Mouse (Mus musculus): ENCODE data around the gene Mum1. TPM values are rescaled to one million over a fixed set of nuclear protein-coding genes. Genes with fewer than 3 reads are reported as not detected.
"Not testable (repeated sequence)": the region's sequence is repeated elsewhere in the genome, so short reads cannot be mapped to it uniquely, and the experiment has no call there.

The Mum1 gene
- total and polyA plus RNA-seq, 2 experiments, result 7.1 to 10.1 TPM

DNA sequence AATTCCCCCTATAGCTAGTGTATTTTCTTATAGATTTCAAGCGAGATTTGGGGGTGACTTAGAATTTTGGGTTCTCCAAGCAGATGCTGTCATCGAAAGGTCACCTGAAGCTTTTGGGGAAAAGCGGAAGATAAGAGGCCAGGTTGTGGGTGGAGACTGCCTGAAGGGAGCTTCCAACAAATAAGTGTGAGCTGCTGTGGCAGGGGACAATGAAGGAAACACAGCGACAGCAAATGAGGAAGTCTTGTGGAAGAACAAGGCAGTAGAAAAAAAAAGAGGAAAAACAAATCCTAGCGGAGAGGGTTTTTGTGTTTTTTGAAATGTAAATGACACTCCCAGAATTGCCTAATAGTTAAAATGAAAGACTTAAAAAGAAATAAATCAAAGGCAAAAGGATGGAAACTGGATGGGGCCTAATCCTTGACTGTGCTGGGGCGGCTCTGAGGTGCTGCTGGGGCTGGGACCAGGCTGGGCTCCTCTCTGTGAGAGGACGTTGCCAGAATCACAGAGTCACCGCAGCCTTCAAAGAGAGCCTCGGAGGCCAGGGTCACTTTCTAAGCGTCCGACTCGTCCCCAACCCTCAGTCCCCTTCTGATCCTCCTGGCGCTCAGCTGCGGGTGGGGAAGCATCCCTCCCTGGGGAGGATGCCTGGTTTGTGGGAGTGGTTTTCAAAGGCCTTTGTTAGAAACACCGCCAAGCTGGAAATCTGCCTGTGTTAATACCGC, 11.0 kb upstream of the Mum1 start:
- no peak overlapping the region for H3K27ac ChIP-seq (replicated peaks; ENCODE audit: insufficient read depth, low read depth, low read length)
- H3K4me3 ChIP-seq (ENCODE audit: insufficient read depth, low read depth, low read length), result no peak overlapping the region
- H3K4me1 ChIP-seq (ENCODE audit: control insufficient read depth, insufficient read depth, low read length), result no peaks in the 10 kb centered on the region
- 59% methylated on average over 16 of the region's 16 CpGs for WGBS
- no peaks in the 10 kb centered on the region for H3K79me2 ChIP-seq (ENCODE audit: control insufficient read depth, insufficient read depth, low read length)
- no peak for TF ChIP-seq CTCF (IDR thresholded peaks at IDR 0.05; ENCODE audit: low read depth, low read length)
- no peak for TF ChIP-seq POLR2A (IDR thresholded peaks at IDR 0.05; ENCODE audit: extremely low read depth, insufficient read depth, low read length)
- DNase-seq (ENCODE audit: extremely low read depth, low read depth, low spot score), result no peak
- no peaks in the 10 kb centered on the region for H3K36me3 ChIP-seq (ENCODE audit: control insufficient read depth, insufficient read depth, low read length)
- H3K27me3 ChIP-seq (ENCODE audit: control insufficient read depth, insufficient read depth, low read length), result no peaks in the 10 kb centered on the region
- H3K9ac ChIP-seq (ENCODE audit: low read depth, low read length), result no peak overlapping the region

DNA sequence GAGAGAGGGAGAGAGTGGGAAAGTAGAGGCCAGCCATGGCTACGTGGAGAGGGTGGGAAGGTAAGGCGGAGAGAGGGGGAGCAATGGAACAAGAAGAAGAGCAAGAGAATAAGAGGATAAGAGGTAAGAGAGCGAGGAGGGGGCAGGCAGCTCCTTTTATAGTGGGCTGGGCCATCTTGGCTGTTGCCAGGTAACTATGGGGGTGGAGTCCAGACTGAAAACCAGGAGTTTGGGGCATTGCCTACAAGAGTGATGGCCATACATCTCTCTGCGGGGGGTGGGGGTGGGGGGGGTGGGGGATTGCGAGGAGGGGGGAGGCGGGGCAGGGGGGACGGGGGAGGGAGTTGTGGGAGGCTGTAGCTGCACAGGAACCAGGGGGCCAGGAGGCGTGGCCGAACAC, 5.6 kb upstream of the Mum1 start:
- DNase-seq (ENCODE audit: extremely low read depth, low read depth, low spot score), result no peak
- 52% methylated on average over 9 of the region's 9 CpGs for WGBS
- TF ChIP-seq CTCF (IDR thresholded peaks at IDR 0.05; ENCODE audit: low read depth, low read length) (no peak), POLR2A (IDR thresholded peaks at IDR 0.05; ENCODE audit: extremely low read depth, insufficient read depth, low read length) (no peak)

DNA sequence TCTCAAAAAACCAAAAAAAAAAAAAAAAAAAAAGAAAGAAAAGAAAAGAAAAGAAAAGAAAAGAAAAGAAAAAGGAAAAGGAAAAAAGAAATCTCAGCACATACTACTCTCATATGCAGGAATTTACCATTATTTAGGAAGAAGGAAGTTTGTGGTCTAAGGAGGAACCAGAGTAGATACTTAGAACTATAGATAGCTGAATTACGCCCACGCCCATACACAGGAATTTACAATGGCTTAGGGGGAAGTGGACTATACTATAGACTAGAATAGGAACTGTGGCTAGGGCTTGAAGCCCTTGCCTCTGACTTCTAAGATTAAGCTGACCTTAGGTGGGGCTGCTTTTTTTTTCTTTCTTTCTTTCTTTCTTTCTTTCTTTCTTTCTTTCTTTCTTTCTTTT, 3.1 kb upstream of the Mum1 start:
- DNase-seq (ENCODE audit: extremely low read depth, low read depth, low spot score); H3K9ac ChIP-seq (ENCODE audit: low read depth, low read length); H3K4me1 ChIP-seq (ENCODE audit: control insufficient read depth, insufficient read depth, low read length); H3K79me2 ChIP-seq (ENCODE audit: control insufficient read depth, insufficient read depth, low read length); H3K27me3 ChIP-seq (ENCODE audit: control insufficient read depth, insufficient read depth, low read length); H3K4me3 ChIP-seq (ENCODE audit: insufficient read depth, low read depth, low read length); H3K27ac ChIP-seq (replicated peaks; ENCODE audit: insufficient read depth, low read depth, low read length); H3K36me3 ChIP-seq (ENCODE audit: control insufficient read depth, insufficient read depth, low read length): not testable (repeated sequence)
- WGBS, result 84% methylated on average over 2 of the region's 2 CpGs

More for the DNA sequence above, 5.6 kb upstream of the Mum1 start:
- no peak overlapping the region for H3K9ac ChIP-seq (ENCODE audit: low read depth, low read length)
- H3K79me2 ChIP-seq (ENCODE audit: control insufficient read depth, insufficient read depth, low read length), result no peaks in the 10 kb centered on the region
- no peaks in the 10 kb centered on the region for H3K36me3 ChIP-seq (ENCODE audit: control insufficient read depth, insufficient read depth, low read length)
- H3K27ac ChIP-seq (replicated peaks; ENCODE audit: insufficient read depth, low read depth, low read length), result no peak overlapping the region
- no peak overlapping the region for H3K4me3 ChIP-seq (ENCODE audit: insufficient read depth, low read depth, low read length)
- H3K27me3 ChIP-seq (ENCODE audit: control insufficient read depth, insufficient read depth, low read length), result no peaks in the 10 kb centered on the region
- no peaks in the 10 kb centered on the region for H3K4me1 ChIP-seq (ENCODE audit: control insufficient read depth, insufficient read depth, low read length)

DNA sequence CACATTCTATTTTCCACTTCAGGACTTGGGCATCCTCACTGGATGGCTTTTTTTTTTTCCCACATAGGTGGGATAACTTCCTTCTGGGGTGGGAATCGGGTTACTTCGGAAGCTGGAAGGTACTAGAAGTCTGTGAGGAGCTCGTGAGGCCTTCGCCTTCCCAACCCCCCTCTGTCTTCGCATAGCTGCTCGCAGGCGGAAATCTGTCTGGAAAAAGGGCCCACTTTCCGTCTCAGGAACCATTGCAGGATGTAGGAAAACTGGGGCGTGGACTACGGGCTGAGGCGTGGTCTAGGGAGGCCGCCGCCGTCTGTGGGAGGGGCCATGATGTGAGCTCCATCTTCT, 191 bp upstream of the Mum1 start:
- Histone ChIP-seq H3K79me2 (ENCODE audit: control insufficient read depth, insufficient read depth, low read length) (no peaks in the 10 kb centered on the region), H3K27me3 (ENCODE audit: control insufficient read depth, insufficient read depth, low read length) (no peaks in the 10 kb centered on the region), H3K27ac (replicated peaks; ENCODE audit: insufficient read depth, low read depth, low read length) (peak overlapping the region; percentile 32; the same call in 1 of the 2 replicates), H3K9ac (ENCODE audit: low read depth, low read length) (peak overlapping the region; percentile 16; the same call in 1 of the 2 replicates), H3K36me3 (ENCODE audit: control insufficient read depth, insufficient read depth, low read length) (no peaks in the 10 kb centered on the region), H3K4me3 (ENCODE audit: insufficient read depth, low read depth, low read length) (0 out of 2 replicates have a peak overlapping the region, but pooled peaks have one; percentile 4), H3K4me1 (ENCODE audit: control insufficient read depth, insufficient read depth, low read length) (peaks cover 4% of the 10 kb centered on the region; the same call in 1 of the 2 replicates)
- TF ChIP-seq POLR2A (IDR thresholded peaks at IDR 0.05; ENCODE audit: extremely low read depth, insufficient read depth, low read length) (no peak), CTCF (IDR thresholded peaks at IDR 0.05; ENCODE audit: low read depth, low read length) (no peak)
- 1% methylated on average over 14 of the region's 14 CpGs for WGBS
- no peak for DNase-seq (ENCODE audit: extremely low read depth, low read depth, low spot score)

DNA sequence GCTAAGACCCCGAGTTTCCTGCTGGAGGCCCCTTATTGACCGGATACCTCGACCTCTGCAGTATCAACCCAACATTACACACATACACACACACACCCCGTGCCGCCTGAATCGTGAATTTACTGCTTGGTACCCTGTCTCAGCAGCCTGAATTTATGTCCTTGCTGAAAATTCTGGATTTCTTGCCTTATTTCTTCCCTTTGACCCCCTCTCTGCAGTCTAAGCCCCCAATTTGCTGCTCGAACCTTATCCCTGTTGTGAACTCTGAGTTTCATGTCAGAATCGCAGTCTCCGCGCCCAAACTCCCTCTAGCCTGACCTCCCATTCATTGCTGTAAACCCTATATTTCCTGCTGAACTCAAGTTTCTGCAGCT, 919 bp downstream of the Mum1 start:
- H3K9ac ChIP-seq (ENCODE audit: low read depth, low read length), result peak overlapping the region; percentile 83
- no peak for DNase-seq (ENCODE audit: extremely low read depth, low read depth, low spot score)
- no peak for TF ChIP-seq CTCF (IDR thresholded peaks at IDR 0.05; ENCODE audit: low read depth, low read length)
- no peak for TF ChIP-seq POLR2A (IDR thresholded peaks at IDR 0.05; ENCODE audit: extremely low read depth, insufficient read depth, low read length)
- H3K4me1 ChIP-seq (ENCODE audit: control insufficient read depth, insufficient read depth, low read length), result peaks cover 4% of the 10 kb centered on the region; the same call in 1 of the 2 replicates
- no peaks in the 10 kb centered on the region for H3K36me3 ChIP-seq (ENCODE audit: control insufficient read depth, insufficient read depth, low read length)
- H3K27me3 ChIP-seq (ENCODE audit: control insufficient read depth, insufficient read depth, low read length), result no peaks in the 10 kb centered on the region
- H3K27ac ChIP-seq (replicated peaks; ENCODE audit: insufficient read depth, low read depth, low read length), result 0 out of 2 replicates have a peak overlapping the region, but pooled peaks have one; percentile 4
- WGBS, result 29% methylated on average over 10 of the region's 10 CpGs
- no peaks in the 10 kb centered on the region for H3K79me2 ChIP-seq (ENCODE audit: control insufficient read depth, insufficient read depth, low read length)
- peak overlapping the region; percentile 80 for H3K4me3 ChIP-seq (ENCODE audit: insufficient read depth, low read depth, low read length)
